Mouse (Mus musculus) c-Kit-negative CD71-positive TER-119-positive erythroid progenitor cells, embryonic 14.5 days (primary cell): ENCODE results near the gene Cdc42bpg.
"Not testable (repeated sequence)": the region's sequence is repeated elsewhere in the genome, so short reads cannot be mapped to it uniquely, and the experiment has no call there.

Source experiments
- DNase-seq: peaks from one replicate; pipeline ENCODE4 v3.0.0-alpha.2; 2013; ENCODE audit warnings: low read depth, low spot score

Gene Cdc42bpg

GRCm38 (mm10) chr19:6276426-6277421 lies 29.5 kb upstream of the Cdc42bpg start, which contains the start of gene Ehd1:
Ehd1 (plus strand) TSS chr19:6276725.
- DNase-seq, result peak; percentile 97

GRCm38 (mm10) chr19:6277661-6278438 lies 28.4 kb upstream of the Cdc42bpg start:
- DNase-seq, result peak; percentile 60

DNA sequence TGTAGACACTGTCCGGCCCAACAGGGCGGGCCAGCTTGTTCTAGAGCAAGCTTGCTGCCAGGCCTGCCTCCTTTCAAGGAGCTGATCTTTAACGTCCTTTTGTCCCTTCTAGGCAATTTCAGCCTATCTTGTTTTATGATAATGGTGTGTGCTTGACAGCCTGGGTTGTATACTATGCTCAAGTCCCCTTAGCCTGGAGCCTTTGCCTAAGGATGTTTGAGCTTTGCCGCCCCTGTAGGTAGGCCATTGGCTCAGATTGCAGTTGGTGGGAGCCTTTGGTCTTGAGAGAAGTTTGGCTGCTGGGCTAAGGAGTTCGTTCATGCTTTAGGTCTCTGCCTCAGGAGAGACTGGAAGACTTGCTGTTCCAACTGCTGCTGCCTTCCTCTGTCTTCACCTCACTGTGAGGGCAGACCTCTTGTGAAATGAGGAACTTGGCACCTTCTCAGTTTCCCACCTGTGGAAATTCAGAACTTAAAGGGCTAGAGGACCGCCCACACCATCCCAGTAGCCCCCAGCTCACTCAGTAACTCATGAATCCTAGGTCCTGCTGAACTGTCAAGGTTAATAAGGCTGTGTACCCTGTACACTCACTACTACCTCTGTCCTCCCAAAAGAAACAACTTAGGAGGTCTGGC lies 27.7 kb upstream of the Cdc42bpg start:
- DNase-seq, result no peak

DNA sequence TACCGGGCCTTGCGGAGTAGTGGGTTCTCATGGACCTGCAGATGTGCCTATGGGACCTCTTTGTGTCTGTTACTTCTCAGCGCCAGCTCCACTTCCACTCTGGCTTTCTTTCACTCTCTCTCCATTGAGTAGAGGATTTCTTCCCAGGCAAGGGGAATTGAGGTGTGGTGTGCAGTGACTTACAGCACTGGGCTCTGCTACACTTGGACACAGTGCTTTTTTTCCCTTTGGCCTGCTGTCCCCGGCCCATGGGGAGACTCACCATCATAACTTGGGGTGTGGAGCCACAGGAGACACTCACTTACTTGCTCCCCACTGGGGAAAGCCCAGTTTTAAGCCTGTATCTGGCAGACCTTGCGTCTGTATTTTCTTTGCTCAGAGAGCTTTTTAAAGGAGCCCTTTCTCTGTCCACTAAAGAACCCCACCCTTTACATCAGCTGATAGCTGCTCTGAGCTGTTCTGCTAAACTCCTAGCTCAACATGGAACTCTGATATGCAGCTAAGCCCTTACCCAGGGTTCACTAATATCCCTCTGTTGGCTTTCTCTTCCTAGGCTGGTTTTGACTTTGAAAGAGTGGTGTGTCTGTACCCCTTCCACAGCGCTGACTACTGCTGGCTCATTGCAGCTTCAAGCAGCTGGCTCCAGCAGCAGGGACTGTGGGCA lies 26.6 kb upstream of the Cdc42bpg start:
- no peak for DNase-seq

DNA sequence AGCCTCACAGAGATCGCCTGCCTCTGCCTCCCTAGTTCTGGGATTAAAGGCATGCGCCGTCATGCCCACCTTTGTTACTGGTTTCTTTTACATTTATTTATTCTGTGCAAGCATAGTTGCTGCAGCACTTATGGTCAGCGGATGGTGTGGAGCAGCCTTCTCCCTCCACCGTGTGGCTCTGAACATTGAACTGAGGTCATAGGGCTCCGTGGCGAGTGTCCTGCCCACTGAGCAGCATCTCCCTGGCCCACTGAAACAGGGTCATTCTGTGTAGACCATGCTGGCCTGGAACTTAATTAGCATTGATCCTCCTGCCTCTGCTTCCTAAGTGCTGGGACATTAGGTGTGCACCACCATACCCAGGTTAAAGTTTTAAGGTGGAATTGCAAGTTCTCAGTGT lies 25.7 kb upstream of the Cdc42bpg start:
- no peak for DNase-seq

DNA sequence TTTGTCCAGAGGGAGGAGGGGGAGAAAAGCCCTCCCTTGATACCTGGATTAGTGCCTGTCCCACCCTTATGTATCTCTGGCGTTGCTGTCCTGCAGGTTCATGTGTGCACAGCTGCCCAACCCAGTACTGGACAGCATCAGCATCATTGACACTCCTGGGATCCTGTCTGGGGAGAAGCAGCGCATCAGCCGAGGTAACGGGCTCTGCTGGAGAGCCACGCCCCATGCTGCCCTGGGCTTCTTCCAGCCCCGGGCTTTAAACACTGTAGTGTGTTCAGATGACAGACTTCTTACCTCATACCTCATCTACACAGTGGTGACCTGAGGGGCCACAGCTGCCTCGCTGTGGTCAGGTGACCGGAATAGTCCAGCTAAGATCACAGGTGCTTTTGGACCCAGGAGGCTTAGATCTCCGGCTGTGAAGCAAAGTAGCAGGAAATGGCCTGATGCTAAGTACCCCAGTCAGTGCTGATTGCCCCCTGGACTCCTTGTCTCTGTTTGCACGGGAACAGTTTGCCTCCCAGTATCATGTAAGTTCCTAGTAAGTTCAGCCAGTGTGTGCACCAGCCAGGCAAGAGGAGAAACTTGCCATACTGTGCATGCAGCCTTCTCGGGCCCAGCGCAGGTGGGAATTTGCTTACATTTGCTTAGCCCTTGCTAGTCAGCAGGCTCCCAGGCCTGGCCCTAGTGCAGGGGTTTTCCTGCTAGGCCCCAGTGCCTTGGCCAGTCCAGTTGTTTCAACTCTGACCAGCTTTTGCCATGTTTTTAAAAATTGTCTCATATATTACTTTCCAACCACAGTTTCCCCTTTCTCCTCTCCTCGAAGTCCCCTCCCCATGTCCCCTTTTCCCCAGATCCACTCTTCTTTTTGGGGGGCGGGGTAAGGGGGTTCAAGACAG lies 24.9 kb upstream of the Cdc42bpg start:
- DNase-seq, result no peak

- no peak for DNase-seq
Observed at GRCm38 (mm10) chr19:6283001-6283400, 23.3 kb upstream of the Cdc42bpg start.

GRCm38 (mm10) chr19:6284502-6284901 lies 21.8 kb upstream of the Cdc42bpg start:
- DNase-seq, result no peak

DNA sequence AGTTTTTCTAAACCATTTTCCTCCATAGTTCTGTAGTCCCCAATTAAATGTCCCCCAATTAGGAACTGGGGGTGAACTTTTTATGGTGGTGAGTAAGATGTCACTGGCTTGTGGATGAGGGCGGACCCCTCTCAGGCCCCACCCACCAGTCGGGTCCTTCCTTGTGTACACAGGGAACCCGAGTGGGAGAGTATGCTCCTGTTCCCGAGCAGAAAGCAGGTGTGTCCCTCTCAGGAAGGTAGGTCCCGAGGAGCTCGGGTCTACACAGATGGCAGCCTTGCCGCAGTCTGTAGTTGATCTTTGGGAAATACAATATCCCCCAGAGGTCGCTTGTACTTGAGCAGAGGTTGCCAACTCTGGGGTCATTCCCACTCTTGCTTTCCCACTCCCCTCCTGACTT lies 21.0 kb upstream of the Cdc42bpg start:
- DNase-seq, result no peak

GRCm38 (mm10) chr19:6285632-6286433 lies 20.4 kb upstream of the Cdc42bpg start:
- DNase-seq, result no peak

DNA sequence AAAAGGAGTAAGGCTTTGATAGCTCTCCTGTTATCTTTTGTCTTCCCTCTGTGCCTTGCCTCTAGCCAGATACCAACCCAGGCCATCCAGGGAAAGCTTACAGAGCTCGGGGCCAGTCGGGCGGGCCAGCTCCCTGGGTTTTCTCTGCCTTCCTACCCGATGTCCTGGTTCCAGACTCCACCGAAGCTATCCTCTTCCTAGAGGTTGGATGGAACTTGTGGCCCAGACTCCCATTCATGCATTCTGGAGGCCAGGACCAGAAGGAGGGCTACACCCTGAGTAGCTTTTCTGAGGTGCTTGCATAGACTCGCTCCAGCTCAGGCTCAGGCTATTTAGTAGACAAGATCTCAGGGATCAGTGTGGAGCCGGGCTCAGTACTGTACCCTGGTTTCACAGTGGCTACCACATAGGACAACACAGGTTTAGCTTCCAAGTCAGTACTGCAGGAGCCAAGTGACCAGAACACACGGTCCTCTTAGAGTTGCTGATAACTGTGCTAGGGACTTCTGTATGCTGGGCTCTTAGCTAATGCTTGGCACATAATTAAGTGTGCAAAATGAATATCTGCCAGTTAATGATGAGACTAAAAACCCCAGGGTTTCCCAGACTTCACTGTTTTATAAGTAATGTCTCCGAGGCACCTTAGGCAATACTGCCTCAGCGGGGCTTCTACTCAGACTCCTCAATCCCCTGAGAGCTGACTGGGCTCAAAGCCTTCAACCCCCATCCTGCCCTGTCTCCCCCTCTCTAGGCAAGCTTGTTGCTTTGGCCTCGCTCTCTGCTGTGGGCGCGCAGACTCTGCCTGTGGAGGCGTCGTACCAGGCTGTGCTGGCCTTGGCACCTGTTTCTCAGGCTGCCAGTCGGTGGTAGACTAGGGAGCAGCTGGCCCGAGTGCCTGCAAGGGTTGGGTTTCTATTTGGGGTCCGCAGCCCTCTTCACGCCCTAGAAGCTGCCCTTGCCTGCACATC lies 19.5 kb upstream of the Cdc42bpg start:
- DNase-seq, result no peak

GRCm38 (mm10) chr19:6288236-6288894 lies 17.9 kb upstream of the Cdc42bpg start:
- DNase-seq, result no peak

- DNase-seq, result no peak
Observed at GRCm38 (mm10) chr19:6289696-6290238, 16.5 kb upstream of the Cdc42bpg start.

GRCm38 (mm10) chr19:6290720-6291116 lies 15.5 kb upstream of the Cdc42bpg start:
- DNase-seq, result not testable (repeated sequence)

GRCm38 (mm10) chr19:6291117-6291781 lies 15.0 kb upstream of the Cdc42bpg start:
- peak; percentile 61 for DNase-seq

GRCm38 (mm10) chr19:6292262-6292661 lies 14.0 kb upstream of the Cdc42bpg start:
- DNase-seq, result no peak

DNA sequence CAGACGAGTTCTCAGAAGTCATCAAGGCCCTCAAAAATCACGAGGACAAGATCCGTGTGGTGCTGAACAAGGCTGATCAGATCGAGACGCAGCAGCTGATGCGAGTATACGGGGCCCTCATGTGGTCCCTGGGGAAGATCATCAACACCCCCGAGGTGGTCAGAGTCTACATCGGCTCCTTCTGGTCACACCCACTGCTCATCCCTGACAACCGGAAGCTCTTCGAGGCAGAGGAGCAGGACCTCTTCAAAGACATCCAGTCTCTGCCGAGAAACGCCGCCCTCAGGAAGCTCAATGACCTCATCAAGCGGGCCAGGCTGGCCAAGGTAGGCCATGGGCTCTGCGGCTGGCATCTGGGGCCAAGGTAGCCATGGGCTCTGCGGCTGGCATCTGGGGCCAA lies 12.0 kb upstream of the Cdc42bpg start:
- DNase-seq, result no peak
